Mouse (Mus musculus) gastrocnemius, postnatal 25 days (tissue): ENCODE measurements around the gene Clic6. TPM values are rescaled to one million over a fixed set of nuclear protein-coding genes. Genes with fewer than 3 reads are reported as not detected.

ENCODE experiments used
- total RNA-seq, 2 experiments: library from RNA; stranded (reverse); gene quantifications; 1 replicate in 1 of 2; 2 replicates in 1 of 2; pipeline ENCODE4 v1.2.3; 2021

Clic6 gene
- total RNA-seq, 2 experiments from 2014 or later = not detected

Other genes starting within 250 kb of the Clic6 start
- not detected for gene Kcne2, start 193.3 kb upstream of the Clic6 start, total RNA-seq
- gene Smim11, start 184.4 kb upstream of the Clic6 start, total RNA-seq = 10 to 100 TPM; 59.4 to 63.3 TPM
- gene Fam243, start 164.3 kb upstream of the Clic6 start, total RNA-seq = not detected
- gene Kcne1, start 126.3 kb upstream of the Clic6 start, total RNA-seq = not detected
- gene Rcan1, start 14.9 kb upstream of the Clic6 start, total RNA-seq = 100 to 1,000 TPM in 1 of 2 experiments, 10 to 100 TPM in 1; 55.0 to 133 TPM